8 mouse cellular contexts compared by ENCODE assay signal in the genomic region with DNA sequence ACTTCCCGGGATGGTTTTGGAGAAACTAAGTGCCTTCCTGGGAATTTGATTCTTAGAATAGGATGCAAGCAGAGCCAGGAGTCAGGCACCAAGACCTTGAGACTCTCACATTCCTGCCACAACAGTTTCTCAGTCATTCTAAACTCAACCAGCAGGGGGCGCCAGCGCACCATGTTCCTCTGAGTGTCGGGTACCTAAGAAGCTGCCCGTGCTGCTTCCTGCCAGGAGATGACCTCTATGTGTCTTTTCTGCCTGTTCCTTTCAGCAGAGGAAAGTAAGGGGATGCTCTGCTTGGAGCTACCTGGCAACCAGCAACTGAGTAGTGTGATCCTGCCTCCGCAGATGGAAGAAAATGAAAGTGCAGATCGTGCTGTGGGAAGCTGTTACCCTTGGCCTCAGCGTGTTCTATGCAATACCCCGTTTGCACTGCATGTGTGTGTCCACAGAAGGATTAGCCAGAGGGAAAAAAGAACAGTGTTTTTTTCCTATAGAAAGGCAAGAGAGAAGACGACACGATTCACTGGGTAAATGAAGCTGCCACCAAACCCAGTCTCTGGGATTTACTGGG. TPM values are rescaled to one million over a fixed set of nuclear protein-coding genes. Genes with fewer than 3 reads are reported as not detected.
A peak's percentile ranks its signal among the peaks of the same experiment; 100 is the strongest.
DNase-seq lines count a peak whose midpoint lies in the region; ATAC-seq lines count a peak whose summit lies in the region.

No protein-coding gene starts in this region.

- H3K9ac ChIP-seq in forebrain, embryonic 13.5 days, result no peak overlapping the region

- no peaks in the 10 kb centered on the region for H3K9me3 ChIP-seq in forebrain, embryonic 13.5 days (replicated peaks)

- no peak overlapping the region for H3K4me3 ChIP-seq in forebrain, embryonic 13.5 days

- no peaks in the 10 kb centered on the region for H3K27me3 ChIP-seq in forebrain, embryonic 13.5 days

- ATAC-seq in forebrain, embryonic 13.5 days, result 0 out of 2 replicates have a peak, but pooled peaks have one; percentile 22

- no peaks in the 10 kb centered on the region for H3K36me3 ChIP-seq in forebrain, embryonic 13.5 days (ENCODE audit: poor library complexity, severe bottlenecking)

- no peak overlapping the region for H3K4me2 ChIP-seq in forebrain, embryonic 13.5 days

- intact Hi-C loops in heart, postnatal 14 days (cut with DNase I), result loop anchor here (2.0 to 5.0 kb wide), 3 partner anchors 124 to 1189 kb away; a partner anchor contains a TSS

- WGBS in forebrain, embryonic 13.5 days, result 40% methylated on average over 11 of the region's 11 CpGs

- no peak overlapping the region for H3K27ac ChIP-seq in forebrain, embryonic 13.5 days

- peak; percentile 35 for DNase-seq in MEL-GATA-1-ER (ENCODE audit: extremely low read depth, low read depth)
- DNase-seq in c-Kit-positive CD71-positive TER-119-negative erythroid progenitor cells, embryonic 14.5 days (ENCODE audit: low read depth), result peak; percentile 63
- DNase-seq in heart, postnatal 14 days, result peak; percentile 82 to 86
- peak; percentile 89 to 91 for DNase-seq in layer of hippocampus, postnatal 14 days (ENCODE audit: low spot score in 2 of 2)
- DNase-seq in lung, postnatal 14 days, result peak; percentile 84
- peak; percentile 92 for DNase-seq in retina, embryonic 14.5 days (ENCODE audit: low spot score)
- DNase-seq in thymus, postnatal 36 days, result peak; percentile 70 to 78

- H3K4me1 ChIP-seq in forebrain, embryonic 13.5 days, result peaks cover 9% of the 10 kb centered on the region

RNA-seq across cellular contexts. Expression of a gene that starts 53.9 kb away (rescaled TPM):
- polyA plus RNA-seq in forebrain, embryonic 13.5 days (2015; fragmentation: Nextera tagmentation; extraction: Ambion mirVana), result 26.3 and 27.4 TPM in 2 replicates
- total RNA-seq in heart, postnatal 14 days (2021), result 100 to 1,000 TPM; 111 to 112 TPM
- total RNA-seq in layer of hippocampus, postnatal 14 days (2021), result 100 to 1,000 TPM; 112 to 121 TPM

Comparison
In these comparisons a context has a peak if more than half of its experiments do, and no peak if none do; other contexts are left out.
1. DNase-seq: peak in every context shown above with its lines; median percentile 92 in retina, embryonic 14.5 days; 90 in layer of hippocampus, postnatal 14 days; 84 in heart, postnatal 14 days; 84 in lung, postnatal 14 days; 74 in thymus, postnatal 36 days; 63 in c-Kit-positive CD71-positive TER-119-negative erythroid progenitor cells, embryonic 14.5 days; 35 in MEL-GATA-1-ER.